Mouse (Mus musculus): ENCODE data around the gene Gpr82. TPM values are rescaled to one million over a fixed set of nuclear protein-coding genes. Genes with fewer than 3 reads are reported as not detected.
A peak's percentile ranks its signal among the peaks of the same experiment; 100 is the strongest.

Gpr82 gene
- total and polyA plus RNA-seq, 3 experiments: 0.11 to 0.30 TPM; not detected in 1

DNA sequence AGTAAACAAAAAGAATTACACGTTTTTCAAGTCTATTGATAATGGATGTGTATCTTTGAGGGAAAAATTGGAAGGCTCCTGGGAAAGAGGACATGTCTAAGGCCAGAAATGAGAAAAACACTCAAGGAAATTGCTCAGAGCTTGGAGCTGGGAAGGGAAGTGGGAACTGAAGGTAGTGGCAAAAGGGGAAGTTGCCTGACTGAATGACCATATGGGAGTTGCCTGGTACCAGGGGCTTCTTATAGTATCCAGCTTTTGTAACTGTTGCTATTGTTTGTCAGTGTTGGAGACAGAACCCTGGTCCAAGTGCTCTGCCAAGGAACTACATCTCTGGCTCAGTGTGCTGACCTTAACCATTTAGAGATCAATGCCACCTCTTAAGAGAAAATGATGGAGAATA lies 44.4 kb upstream of the Gpr82 start:
- in situ Hi-C loops (cut with MboI; ENCODE audit: low pct_ligation_motif_present, low pct_unique_long_range_greater_than_20kb, low sequenced_read_pairs) (no loop called here), dilution Hi-C loops (cut with MboI; ENCODE audit: extremely low pct_ligation_motif_present, extremely low pct_unique_long_range_greater_than_20kb, low sequenced_read_pairs) (no loop called here)
- Histone ChIP-seq H3K4me2 (ENCODE audit: insufficient read depth, low read depth, poor library complexity, severe bottlenecking) (no peak overlapping the region), H3K27me3 (replicated peaks) (no peaks in the 10 kb centered on the region), H3K36me3 (replicated peaks in 1 of 2; ENCODE audit: control insufficient read depth in 1 of 2, insufficient read depth in 1 of 2, low read length in 1 of 2) (no peaks in the 10 kb centered on the region), H3K4me1 (ENCODE audit: control insufficient read depth in 1 of 2, insufficient read depth in 2 of 2) (peaks cover 0 to 9% of the 10 kb centered on the region in 2 experiments; a peak in 2 of 4 replicates), H3K27ac (ENCODE audit: insufficient read depth, low read depth) (no peak overlapping the region), H3K4me3 (replicated peaks in 1 of 3; ENCODE audit: low read depth in 2 of 3, low read length in 2 of 3, poor library complexity in 1 of 3) (no peak overlapping the region), H3K9ac (ENCODE audit: insufficient read depth, low read depth) (no peak overlapping the region), H3K9me3 (replicated peaks; ENCODE audit: low read length) (no peaks in the 10 kb centered on the region), H3K79me2 (replicated peaks; ENCODE audit: control insufficient read depth, extremely low read depth, insufficient read depth, poor library complexity, severe bottlenecking) (no peaks in the 10 kb centered on the region)
- no peak for TF ChIP-seq POLR2AphosphoS2 (IDR thresholded peaks at IDR 0.05; ENCODE audit: low read depth, low read length)
- TF ChIP-seq EP300 (IDR thresholded peaks at IDR 0.05; ENCODE audit: low read length): peak; percentile 43; the same call in 1 of the 2 replicates
- TF ChIP-seq IRF4 (IDR thresholded peaks at IDR 0.05; ENCODE audit: low read depth, low read length): peak; percentile 46
- DNase-seq (ENCODE audit: extremely low read depth): no peak

DNA sequence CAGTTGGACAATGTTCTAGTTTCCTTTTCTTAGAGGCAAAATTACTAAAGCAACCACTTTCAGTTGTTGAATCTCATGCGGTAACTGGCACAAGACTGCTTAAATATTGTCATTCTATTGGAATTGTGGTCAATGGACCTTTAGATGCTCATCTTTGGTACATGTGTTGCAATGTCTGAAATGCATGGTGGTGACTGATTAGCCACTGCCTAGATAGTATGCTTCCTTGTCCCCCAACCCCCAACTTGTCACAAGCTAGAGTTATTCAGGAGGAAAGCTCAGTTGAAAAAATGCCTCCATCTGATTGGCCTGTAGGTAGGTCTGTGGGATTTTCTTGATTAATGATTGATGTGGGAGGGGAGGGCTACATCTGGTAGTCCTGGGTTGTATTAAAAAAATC lies 43.9 kb upstream of the Gpr82 start:
- in situ Hi-C loops (cut with MboI; ENCODE audit: low pct_ligation_motif_present, low pct_unique_long_range_greater_than_20kb, low sequenced_read_pairs): no loop called here
- Histone ChIP-seq H3K79me2 (replicated peaks; ENCODE audit: control insufficient read depth, extremely low read depth, insufficient read depth, poor library complexity, severe bottlenecking) (no peaks in the 10 kb centered on the region), H3K4me1 (ENCODE audit: control insufficient read depth in 1 of 2, insufficient read depth in 2 of 2) (peaks cover 0 to 9% of the 10 kb centered on the region in 2 experiments; a peak in 2 of 4 replicates), H3K9ac (ENCODE audit: insufficient read depth, low read depth) (no peak overlapping the region), H3K27me3 (replicated peaks) (no peaks in the 10 kb centered on the region), H3K36me3 (replicated peaks in 1 of 2; ENCODE audit: control insufficient read depth in 1 of 2, insufficient read depth in 1 of 2, low read length in 1 of 2) (no peaks in the 10 kb centered on the region), H3K4me3 (replicated peaks in 1 of 3; ENCODE audit: low read depth in 2 of 3, low read length in 2 of 3, poor library complexity in 1 of 3) (no peak overlapping the region), H3K27ac (ENCODE audit: insufficient read depth, low read depth) (no peak overlapping the region), H3K4me2 (ENCODE audit: insufficient read depth, low read depth, poor library complexity, severe bottlenecking) (no peak overlapping the region), H3K9me3 (replicated peaks; ENCODE audit: low read length) (no peaks in the 10 kb centered on the region)
- no peak for TF ChIP-seq UBTF (IDR thresholded peaks at IDR 0.05; ENCODE audit: low read depth, low read length)
- no peak for TF ChIP-seq MAZ (IDR thresholded peaks at IDR 0.05; ENCODE audit: low read depth, low read length)
- DNase-seq (ENCODE audit: extremely low read depth): no peak
- dilution Hi-C loops (cut with MboI; ENCODE audit: extremely low pct_ligation_motif_present, extremely low pct_unique_long_range_greater_than_20kb, low sequenced_read_pairs): no loop called here

DNA sequence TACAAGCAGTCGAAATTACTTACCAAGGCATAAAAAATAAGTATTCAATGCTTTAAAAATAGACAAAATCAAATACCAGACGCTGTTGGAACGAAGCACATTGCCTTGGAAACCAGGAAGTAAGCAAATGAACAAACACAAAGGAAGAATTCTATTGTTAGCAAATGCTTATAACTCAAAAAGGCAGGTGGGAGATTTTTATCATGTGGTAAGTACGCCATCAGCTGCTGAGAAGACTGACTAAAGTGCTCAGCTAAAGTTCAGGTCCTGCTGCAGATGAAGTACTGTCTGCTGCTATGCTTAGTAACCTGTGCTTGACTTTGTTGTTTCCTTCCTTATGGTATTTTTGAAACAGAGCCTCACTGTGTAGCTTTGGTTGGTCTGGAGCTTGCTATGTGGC lies 42.7 kb upstream of the Gpr82 start:
- Histone ChIP-seq H3K4me3 (replicated peaks in 1 of 3; ENCODE audit: low read depth in 2 of 3, low read length in 2 of 3, poor library complexity in 1 of 3) (no peak overlapping the region), H3K79me2 (replicated peaks; ENCODE audit: control insufficient read depth, extremely low read depth, insufficient read depth, poor library complexity, severe bottlenecking) (no peaks in the 10 kb centered on the region), H3K36me3 (replicated peaks in 1 of 2; ENCODE audit: control insufficient read depth in 1 of 2, insufficient read depth in 1 of 2, low read length in 1 of 2) (no peaks in the 10 kb centered on the region), H3K4me2 (ENCODE audit: insufficient read depth, low read depth, poor library complexity, severe bottlenecking) (no peak overlapping the region), H3K9ac (ENCODE audit: insufficient read depth, low read depth) (no peak overlapping the region), H3K9me3 (replicated peaks; ENCODE audit: low read length) (no peaks in the 10 kb centered on the region), H3K27me3 (replicated peaks) (no peaks in the 10 kb centered on the region), H3K27ac (ENCODE audit: insufficient read depth, low read depth) (no peak overlapping the region), H3K4me1 (ENCODE audit: control insufficient read depth in 1 of 2, insufficient read depth in 2 of 2) (peaks cover 0 to 9% of the 10 kb centered on the region in 2 experiments; a peak in 2 of 4 replicates)
- DNase-seq (ENCODE audit: extremely low read depth): no peak
- TF ChIP-seq NELFE (IDR thresholded peaks at IDR 0.05; ENCODE audit: low read depth, low read length): no peak
- no peak for TF ChIP-seq JUND (conservative IDR thresholded peaks at IDR 0.05; ENCODE audit: low read depth, low read length)
- TF ChIP-seq CHD2 (IDR thresholded peaks at IDR 0.05; ENCODE audit: low read length): no peak
- TF ChIP-seq MYC (IDR thresholded peaks at IDR 0.05; ENCODE audit: low read depth, low read length): no peak
- no peak for TF ChIP-seq RCOR1 (conservative IDR thresholded peaks at IDR 0.05; ENCODE audit: low read depth, low read length)
- no peak for TF ChIP-seq NRF1 (IDR thresholded peaks at IDR 0.05; ENCODE audit: low read depth, low read length)
- no peak for TF ChIP-seq MXI1 (IDR thresholded peaks at IDR 0.05; ENCODE audit: low read depth, low read length)
- no peak for TF ChIP-seq ZNF384 (IDR thresholded peaks at IDR 0.05; ENCODE audit: low read depth, low read length)
- no peak for TF ChIP-seq POLR2A (IDR thresholded peaks at IDR 0.05; ENCODE audit: low read depth, low read length)
- TF ChIP-seq CTCF (conservative IDR thresholded peaks at IDR 0.05 in 1 of 2, IDR thresholded peaks at IDR 0.05 in 1 of 2; ENCODE audit: low read depth in 2 of 2, low read length in 2 of 2): no peak
- TF ChIP-seq TBP (conservative IDR thresholded peaks at IDR 0.05; ENCODE audit: low read depth, low read length): no peak
- TF ChIP-seq CHD1 (IDR thresholded peaks at IDR 0.05; ENCODE audit: low read depth, low read length): no peak
- TF ChIP-seq RAD21 (IDR thresholded peaks at IDR 0.05; ENCODE audit: low read depth, low read length): no peak
- TF ChIP-seq IRF4 (IDR thresholded peaks at IDR 0.05; ENCODE audit: low read depth, low read length): no peak
- no peak for TF ChIP-seq HCFC1 (IDR thresholded peaks at IDR 0.05; ENCODE audit: low read depth, low read length)
- no peak for TF ChIP-seq USF1 (IDR thresholded peaks at IDR 0.05; ENCODE audit: low read depth, low read length)
- dilution Hi-C loops (cut with MboI; ENCODE audit: extremely low pct_ligation_motif_present, extremely low pct_unique_long_range_greater_than_20kb, low sequenced_read_pairs) (no loop called here), in situ Hi-C loops (cut with MboI; ENCODE audit: low pct_ligation_motif_present, low pct_unique_long_range_greater_than_20kb, low sequenced_read_pairs) (no loop called here)

Data from CH12.LX (cell line).